Mouse (Mus musculus) neutrophil, adult 83 days (primary cell): Measurements from ENCODE around the gene Pappa2. TPM values are rescaled to one million over a fixed set of nuclear protein-coding genes. Genes with fewer than 3 reads are reported as not detected.

ENCODE experiments used
- total RNA-seq, 2 experiments: library from RNA; stranded (reverse); gene quantifications; one replicate each; pipeline ENCODE4 v1.2.4; 2023

Gene Pappa2
- total RNA-seq, result under 1 TPM in 1 of 2 experiments, not detected in 1; 0.04 TPM

DNA sequence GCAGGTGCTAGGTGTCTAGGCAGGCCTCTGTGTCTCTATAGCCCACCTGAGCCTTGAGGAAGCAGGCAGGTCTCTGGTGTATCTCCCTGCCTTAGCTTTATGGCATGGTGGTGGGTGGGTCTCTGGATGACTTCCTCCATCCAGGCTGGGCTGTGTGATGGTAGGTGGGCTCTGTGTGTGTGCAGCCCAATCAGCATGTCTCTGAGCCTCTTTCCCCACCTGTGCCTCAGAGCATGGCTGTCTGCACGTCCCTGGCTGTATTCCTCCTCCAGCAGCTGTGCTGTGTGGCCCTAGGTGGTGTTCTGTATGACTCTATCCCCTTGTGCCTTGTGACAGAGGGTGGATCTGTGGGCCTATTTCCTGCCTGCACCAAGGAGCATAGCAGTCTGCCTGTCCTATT is at the start of gene Pappa2:
TSS of gene Pappa2 (minus strand) at position 101 of the 400 bp plus-strand sequence.

